ENCODE assay signal across 18 mouse cellular contexts in the genomic region with DNA sequence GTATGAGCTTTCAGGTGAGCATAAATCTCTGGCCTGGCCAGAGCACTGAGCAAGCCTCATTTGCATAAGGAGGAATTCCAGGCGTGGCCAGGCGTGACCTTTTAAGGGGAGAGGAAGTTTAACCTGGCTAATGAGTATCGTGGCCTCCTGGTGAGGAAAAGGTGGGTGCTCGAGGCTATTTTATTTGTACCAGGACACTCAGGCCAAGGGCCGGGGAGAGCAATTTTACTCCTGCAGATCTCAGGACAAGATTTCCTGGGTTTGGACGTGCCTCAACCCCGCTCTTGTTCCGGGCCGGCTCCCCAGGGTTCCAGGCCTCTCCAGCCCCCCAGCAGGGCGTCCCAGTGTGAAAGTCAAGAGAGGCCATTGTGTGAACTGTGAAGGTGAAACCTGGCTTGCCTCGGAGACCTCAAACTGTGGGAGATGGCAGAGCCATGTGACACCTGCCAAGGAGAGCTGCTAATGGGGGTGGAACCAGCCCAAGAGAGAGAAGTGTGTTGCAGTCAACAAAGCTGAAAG. TPM values are rescaled to one million over a fixed set of nuclear protein-coding genes. Genes with fewer than 3 reads are reported as not detected.
DNase-seq lines count a peak whose midpoint lies in the region; ATAC-seq and TF ChIP-seq lines count a peak whose summit lies in the region.
"Had no signal": no experiment of that assay in that cellular context is flagged by ENCODE, and none has a peak within 500 bp of the region (broad histone marks: within the 10 kb centered on the region; RNA-seq: fewer than 3 reads in every experiment).

No protein-coding gene starts in this region.

- DNase-seq in R1 (ENCODE audit: low read depth, low spot score), result peak; percentile 99
- DNase-seq in lung, postnatal 25 days (ENCODE audit: low spot score), result peak; percentile 19
- DNase-seq in gastrocnemius, adult 8-10 months (ENCODE audit: low spot score in 2 of 2), result no peak
- no peak for DNase-seq in thymus, postnatal 0 days (ENCODE audit: low spot score)
- DNase-seq: cerebellum, adult 8-10 months; gastrocnemius, postnatal 10 days; spleen, adult 18-20 months; thymus, adult 18-20 months had no signal

- TF ChIP-seq CTCF in intestine, postnatal 0 days (IDR thresholded peaks at IDR 0.05; ENCODE audit: low read depth), result no peak

- H3K9me3 ChIP-seq in intestine, embryonic 15.5 days, result no peaks in the 10 kb centered on the region
- no peaks in the 10 kb centered on the region for H3K9me3 ChIP-seq in intestine, postnatal 0 days (ENCODE audit: control insufficient read depth)
- no peaks in the 10 kb centered on the region for H3K9me3 ChIP-seq in kidney, embryonic 16.5 days (ENCODE audit: low read length)
- H3K9me3 ChIP-seq: embryonic facial prominence, embryonic 12.5 days had no signal

- 38% methylated on average over 11 of the region's 11 CpGs for WGBS in intestine, embryonic 15.5 days
- WGBS in intestine, postnatal 0 days, result 35% methylated on average over 11 of the region's 11 CpGs
- WGBS in kidney, embryonic 16.5 days, result 21% methylated on average over 11 of the region's 11 CpGs

- H3K9ac ChIP-seq in intestine, embryonic 15.5 days, result no peak overlapping the region
- H3K9ac ChIP-seq in intestine, postnatal 0 days (ENCODE audit: low read depth, low read length), result no peak overlapping the region
- no peak overlapping the region for H3K9ac ChIP-seq in kidney, embryonic 16.5 days (replicated peaks; ENCODE audit: low read length)
- H3K9ac ChIP-seq: embryonic facial prominence, embryonic 12.5 days had no signal

- no peak overlapping the region for H3K27ac ChIP-seq in intestine, embryonic 15.5 days
- no peak overlapping the region for H3K27ac ChIP-seq in intestine, postnatal 0 days (ENCODE audit: low read depth, low read length)
- H3K27ac ChIP-seq in kidney, embryonic 16.5 days (ENCODE audit: low read length), result peak overlapping the region; percentile 84
- H3K27ac ChIP-seq: embryonic facial prominence, embryonic 12.5 days had no signal

- no peak overlapping the region for H3K4me3 ChIP-seq in intestine, embryonic 15.5 days (replicated peaks)
- no peak overlapping the region for H3K4me3 ChIP-seq in intestine, postnatal 0 days (ENCODE audit: low read depth, low read length)
- no peak overlapping the region for H3K4me3 ChIP-seq in kidney, embryonic 16.5 days (ENCODE audit: low read length)
- H3K4me3 ChIP-seq: embryonic facial prominence, embryonic 12.5 days had no signal

- H3K4me1 ChIP-seq in intestine, embryonic 15.5 days (replicated peaks), result peaks cover 7% of the 10 kb centered on the region
- H3K4me1 ChIP-seq in intestine, postnatal 0 days (replicated peaks; ENCODE audit: control insufficient read depth, insufficient read depth, low read length), result no peaks in the 10 kb centered on the region
- H3K4me1 ChIP-seq in kidney, embryonic 16.5 days (ENCODE audit: insufficient read depth, low read length), result peaks cover 47% of the 10 kb centered on the region

- H3K27me3 ChIP-seq in intestine, embryonic 15.5 days (replicated peaks), result no peaks in the 10 kb centered on the region
- H3K27me3 ChIP-seq in intestine, postnatal 0 days (replicated peaks; ENCODE audit: control insufficient read depth, insufficient read depth, low read length), result no peaks in the 10 kb centered on the region
- no peaks in the 10 kb centered on the region for H3K27me3 ChIP-seq in kidney, embryonic 16.5 days (ENCODE audit: insufficient read depth, low read length)
- H3K27me3 ChIP-seq: embryonic facial prominence, embryonic 12.5 days had no signal

- H3K4me2 ChIP-seq in intestine, embryonic 15.5 days (replicated peaks), result 0 out of 2 replicates have a peak overlapping the region, but pooled peaks have one; percentile 26
- no peak overlapping the region for H3K4me2 ChIP-seq in intestine, postnatal 0 days (replicated peaks; ENCODE audit: low read depth)
- H3K4me2 ChIP-seq in kidney, embryonic 16.5 days (replicated peaks; ENCODE audit: low read depth, low read length), result no peak overlapping the region
- H3K4me2 ChIP-seq: embryonic facial prominence, embryonic 12.5 days; liver, embryonic 11.5 days had no signal

- H3K36me3 ChIP-seq in intestine, embryonic 15.5 days, result no peaks in the 10 kb centered on the region
- H3K36me3 ChIP-seq in intestine, postnatal 0 days (ENCODE audit: control insufficient read depth, insufficient read depth), result no peaks in the 10 kb centered on the region
- H3K36me3 ChIP-seq in kidney, embryonic 16.5 days (ENCODE audit: insufficient read depth, low read length), result no peaks in the 10 kb centered on the region
- H3K36me3 ChIP-seq: embryonic facial prominence, embryonic 12.5 days had no signal

- 0 out of 2 replicates have a peak, but pooled peaks have one; percentile 56 for ATAC-seq in intestine, embryonic 15.5 days
- no peak for ATAC-seq in intestine, postnatal 0 days
- ATAC-seq in kidney, embryonic 16.5 days (ENCODE audit: low FRiP score, low TSS enrichment), result peak; percentile 81
- ATAC-seq in cerebellum, adult (ENCODE audit: insufficient number of reproducible peaks, low FRiP score, low TSS enrichment), result no peak
- ATAC-seq: activated CD4-positive, CD25-positive, alpha-beta regulatory T cell, adult 4 months; CD4-positive, CD25-positive, alpha-beta regulatory T cell, adult 4 months; forebrain, embryonic 14.5 days; hindbrain, embryonic 16.5 days had no signal

RNA-seq across cellular contexts. Expression of gene Hs6st1, which starts 54.3 kb away (rescaled TPM):
- 10.6 TPM in 2 replicates for polyA plus RNA-seq in intestine, embryonic 15.5 days (2015; fragmentation: Nextera tagmentation; extraction: Ambion mirVana)
- polyA plus RNA-seq in intestine, postnatal 0 days (2015; fragmentation: Nextera tagmentation; extraction: Ambion mirVana), result 6.4 and 6.7 TPM in 2 replicates
- polyA plus RNA-seq in kidney, embryonic 16.5 days (2015; fragmentation: Nextera tagmentation; extraction: Ambion mirVana), result 8.0 and 8.5 TPM in 2 replicates
- 10 to 100 TPM; 19.3 to 23.2 (median 20.8) TPM for total RNA-seq in gastrocnemius, adult 8-10 months (2022)
- 11.5 and 14.5 TPM in 2 replicates for polyA plus RNA-seq in thymus, postnatal 0 days (2015; fragmentation: Nextera tagmentation; extraction: Ambion mirVana)

Comparison
In these comparisons a context has a peak if more than half of its experiments do, and no peak if none do; other contexts are left out.
1. ATAC-seq: peak in intestine, embryonic 15.5 days (single experiment) and kidney, embryonic 16.5 days (single experiment); none in intestine, postnatal 0 days (single experiment) and cerebellum, adult (single experiment).
2. DNase-seq: peak in R1 (single experiment) and lung, postnatal 25 days (single experiment); none in gastrocnemius, adult 8-10 months (0 of 2) and thymus, postnatal 0 days (single experiment).